Mouse (Mus musculus): ENCODE results near the gene Adgrg5.

- TF ChIP-seq CTCF (IDR thresholded peaks at IDR 0.05; ENCODE audit: control insufficient read depth, insufficient read depth, insufficient replicate concordance, low read depth, low read length) (no peak), POLR2A (IDR thresholded peaks at IDR 0.05; ENCODE audit: control insufficient read depth, low read depth, low read length) (no peak)
Observed at GRCm38 (mm10) chr8:94928227-94928626, 4.7 kb downstream of the Adgrg5 start.
